Mouse (Mus musculus) cerebral cortex, adult 2 months (tissue): Measurements from ENCODE around the gene Cfap61.

Experiments used
- WGBS: fragments of 180-500 bp; shearing (Covaris S2); methylation state at CpG from one replicate; pipeline ENCODE4 v1.1.7; 2018; 5-methylcytosine and 5-hydroxymethylcytosine counted together

The Cfap61 gene

DNA sequence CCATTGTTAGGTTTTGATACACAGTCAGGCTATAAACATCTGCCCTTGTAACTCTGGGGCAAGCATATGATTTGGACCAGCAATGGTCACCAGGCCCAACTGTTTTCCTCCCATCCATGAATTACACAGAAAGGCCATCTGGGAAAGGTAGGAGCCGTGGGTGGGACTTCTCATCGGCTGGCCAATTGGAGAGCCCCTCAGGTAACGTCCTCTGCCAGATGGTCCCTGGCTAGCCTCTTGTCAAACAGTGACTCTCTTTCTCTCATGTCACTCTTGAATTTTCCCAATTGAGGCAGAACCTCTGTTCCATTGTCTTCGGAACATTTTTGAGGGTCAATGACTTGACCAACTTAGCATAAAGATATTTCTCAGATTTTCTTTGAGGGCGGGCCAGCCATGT is 213.2 kb downstream of the Cfap61 start:
- WGBS: 94% methylated on average over 5 of the region's 5 CpGs

DNA sequence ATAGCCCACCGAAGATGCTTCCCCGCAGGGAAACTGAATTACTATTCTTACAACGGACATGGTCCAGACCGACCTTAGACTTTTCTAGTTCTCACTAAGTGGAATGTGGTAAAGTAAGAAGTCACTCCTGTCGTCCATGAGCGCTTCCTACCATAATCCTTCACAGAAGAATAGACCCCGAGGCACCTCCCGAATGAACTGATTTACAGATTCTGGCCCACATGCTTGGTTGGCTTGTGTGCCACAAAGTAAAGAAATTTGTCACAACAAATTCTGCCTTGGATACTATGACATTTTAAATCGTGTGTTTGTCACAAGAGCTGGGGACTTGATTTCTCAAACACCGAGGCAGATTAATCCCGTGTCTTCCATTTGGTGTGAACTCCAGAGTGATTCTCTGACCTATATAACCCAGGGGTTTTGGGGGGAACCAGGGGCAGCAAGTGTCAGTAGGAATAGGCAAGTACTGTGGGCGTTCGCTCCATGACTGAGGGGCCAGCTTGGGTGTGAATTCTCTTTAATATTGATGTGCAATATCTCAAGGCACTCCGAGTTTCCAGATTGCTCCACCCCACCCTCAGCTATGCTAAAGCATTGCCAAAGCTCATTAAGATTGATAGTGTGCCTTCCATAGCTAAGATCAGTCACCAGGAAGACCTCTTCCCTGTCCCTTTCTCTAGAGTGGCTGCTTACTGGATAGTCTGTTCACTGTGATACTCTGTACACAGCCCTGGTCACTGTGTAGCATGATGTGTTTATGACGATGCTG is 214.8 kb downstream of the Cfap61 start:
- WGBS: 63% methylated on average over 15 of the region's 15 CpGs

DNA sequence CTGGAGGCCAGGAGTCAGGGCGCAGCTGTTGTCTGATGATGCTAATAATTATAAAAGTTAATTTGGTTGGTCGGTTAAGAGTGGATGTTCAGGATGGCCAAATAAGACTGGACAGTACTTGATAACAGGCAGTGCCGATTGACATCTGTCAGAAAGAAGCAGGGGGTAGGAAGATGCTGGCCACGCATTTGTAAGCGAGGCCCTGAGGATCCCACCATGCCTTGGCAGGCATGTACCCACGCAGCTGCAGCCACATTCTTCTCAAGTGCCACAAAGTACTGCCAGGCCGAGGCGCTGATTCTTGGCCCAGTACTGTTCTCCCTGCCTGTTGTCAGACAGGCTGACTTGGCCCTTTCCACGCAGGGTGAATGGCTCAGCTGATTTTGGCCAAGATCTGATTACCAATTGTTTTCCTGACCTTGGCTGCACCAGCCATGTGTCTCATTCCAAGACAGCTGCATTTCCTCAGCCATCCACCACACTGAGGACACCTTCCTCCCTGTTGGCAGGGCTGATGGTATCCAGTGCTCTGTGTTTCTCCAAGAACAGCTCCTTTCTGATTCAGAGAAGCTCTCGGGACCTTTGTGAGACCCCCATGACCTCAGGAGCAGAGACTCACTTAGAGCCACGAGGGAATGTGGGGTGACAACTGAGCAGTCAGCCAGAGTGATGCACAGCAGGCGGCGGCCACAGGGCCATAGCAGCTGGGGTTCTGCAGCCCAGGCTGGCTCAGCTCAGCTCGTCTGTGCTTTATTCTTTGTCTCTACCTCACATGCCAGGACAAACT is 233.6 kb downstream of the Cfap61 start:
- WGBS: 58% methylated on average over 14 of the region's 14 CpGs

DNA sequence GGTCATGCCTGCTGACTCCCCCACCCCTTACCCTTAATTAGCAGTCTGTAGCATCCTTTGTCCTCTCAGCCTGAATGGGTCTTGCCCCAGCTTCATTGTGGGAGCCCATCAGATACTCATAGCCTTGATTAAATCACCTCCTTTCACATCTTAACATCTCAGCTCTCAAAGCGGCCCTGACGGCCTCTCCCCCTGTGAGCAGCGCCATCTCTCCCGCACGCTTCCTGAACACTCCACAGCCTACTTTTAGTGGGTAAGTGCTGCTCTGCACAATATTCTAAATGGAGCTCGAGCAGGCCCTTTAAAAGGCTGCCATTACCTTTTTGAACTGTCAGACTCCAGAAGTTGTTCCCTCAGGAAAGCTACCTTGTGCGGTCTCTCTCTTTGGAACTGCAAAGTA is 234.9 kb downstream of the Cfap61 start:
- WGBS: 92% methylated on average over 7 of the region's 7 CpGs

DNA sequence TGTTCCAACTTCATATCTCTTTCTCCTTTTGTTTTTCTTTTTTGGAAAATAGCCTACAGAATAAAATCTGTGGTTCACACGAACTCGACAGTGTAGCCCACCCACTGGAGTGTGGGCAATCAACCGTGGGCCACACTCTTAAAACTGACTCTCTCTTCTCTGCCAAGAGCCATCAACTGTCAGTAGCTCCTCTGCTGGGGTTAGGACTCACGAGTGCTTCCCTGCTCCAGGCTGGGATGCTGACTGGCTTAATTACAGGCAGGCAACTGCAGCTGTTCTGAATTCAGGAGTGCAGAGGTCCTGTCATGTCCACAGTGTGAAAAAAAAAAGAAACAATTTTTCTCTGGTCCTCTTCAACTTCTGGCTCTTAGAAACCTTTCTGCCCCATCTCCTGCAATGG is 237.5 kb downstream of the Cfap61 start:
- WGBS: 41% methylated on average over 4 of the region's 4 CpGs

DNA sequence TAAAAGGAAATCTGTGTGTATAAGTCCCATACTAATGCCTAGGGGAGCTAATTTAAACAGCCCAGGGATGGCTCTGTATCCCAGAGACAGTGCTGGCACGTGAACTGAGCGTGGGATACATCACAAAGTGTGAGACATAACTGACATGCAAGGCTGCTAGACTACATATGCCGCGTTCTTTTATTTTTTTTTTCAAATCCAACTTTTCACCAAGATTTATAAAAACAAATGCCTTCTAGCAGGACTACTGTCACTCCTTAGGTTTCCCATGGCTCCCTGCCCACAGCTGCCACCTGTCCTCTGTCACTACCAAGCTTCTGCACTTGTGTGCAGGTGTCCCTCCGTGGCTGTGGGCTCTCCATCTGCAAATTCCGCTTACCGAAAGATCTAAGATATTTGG is 239.6 kb downstream of the Cfap61 start:
- 54% methylated on average over 7 of the region's 7 CpGs for WGBS

DNA sequence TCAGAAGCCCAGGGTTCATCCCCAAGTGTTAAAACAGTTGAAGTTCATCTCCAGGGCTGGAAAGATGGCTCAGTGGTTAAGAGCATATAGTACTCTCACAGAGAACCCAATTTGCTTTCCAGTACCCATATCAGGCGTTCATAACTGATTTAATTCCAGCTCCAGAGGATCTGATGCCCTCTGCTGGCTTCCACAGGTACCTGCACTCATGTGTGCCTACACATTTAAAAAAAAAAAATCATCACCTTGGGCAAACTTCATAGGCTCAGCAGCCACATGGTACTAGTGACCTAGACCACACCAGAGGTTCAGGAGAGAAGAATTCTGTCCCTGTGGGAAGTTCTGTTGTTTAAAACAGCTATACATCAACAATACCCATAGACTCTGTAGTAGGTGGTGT is 244.1 kb downstream of the Cfap61 start:
- whole genome bisulfite sequencing: 74% methylated on average over 1 of the region's 1 CpGs

DNA sequence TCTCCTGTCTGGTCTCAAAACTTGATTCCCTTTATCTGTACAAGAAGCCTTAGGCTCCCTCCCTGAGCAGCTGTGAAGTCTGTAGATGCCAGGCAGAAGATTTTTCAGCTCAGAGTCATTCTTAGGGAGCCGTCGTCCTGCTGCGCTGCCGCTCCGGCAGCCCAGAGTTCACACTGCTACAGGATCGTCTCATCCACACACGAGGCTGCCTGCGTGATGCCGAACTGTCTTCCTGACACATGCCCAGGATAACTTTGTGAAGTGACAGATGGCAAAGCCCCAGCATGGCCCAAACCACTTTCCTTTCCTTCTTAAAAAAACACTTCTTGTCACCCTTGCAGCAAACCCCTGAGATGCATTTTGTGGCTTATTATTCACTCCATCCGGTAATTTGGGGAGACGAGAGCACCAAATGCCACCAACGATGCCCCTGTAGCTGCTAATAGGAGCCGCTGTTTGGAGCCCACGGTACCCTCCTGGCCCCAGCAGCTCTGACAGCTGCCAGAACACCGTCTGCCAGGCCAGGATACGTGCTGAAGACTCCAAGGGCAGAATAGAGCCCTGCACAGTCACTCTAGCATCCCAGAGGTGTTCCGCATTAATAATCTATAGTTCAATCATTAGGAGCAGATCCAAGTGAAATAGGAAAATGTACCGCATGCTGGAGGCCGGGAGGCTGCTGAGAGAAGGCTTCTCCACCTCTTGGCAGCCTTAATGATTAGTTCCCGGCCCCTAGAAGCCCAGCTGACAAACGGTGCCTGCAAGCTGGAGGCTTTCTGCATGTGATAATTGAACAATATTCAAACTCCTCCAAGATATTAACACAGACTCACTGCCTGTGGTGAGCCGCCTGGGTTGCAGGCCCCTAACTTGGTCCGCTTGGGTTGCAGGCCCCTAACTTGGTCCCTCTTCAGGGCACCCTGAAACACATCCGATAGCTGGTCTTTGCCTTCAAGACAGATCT is 249.5 kb downstream of the Cfap61 start:
- WGBS: 62% methylated on average over 24 of the region's 24 CpGs

DNA sequence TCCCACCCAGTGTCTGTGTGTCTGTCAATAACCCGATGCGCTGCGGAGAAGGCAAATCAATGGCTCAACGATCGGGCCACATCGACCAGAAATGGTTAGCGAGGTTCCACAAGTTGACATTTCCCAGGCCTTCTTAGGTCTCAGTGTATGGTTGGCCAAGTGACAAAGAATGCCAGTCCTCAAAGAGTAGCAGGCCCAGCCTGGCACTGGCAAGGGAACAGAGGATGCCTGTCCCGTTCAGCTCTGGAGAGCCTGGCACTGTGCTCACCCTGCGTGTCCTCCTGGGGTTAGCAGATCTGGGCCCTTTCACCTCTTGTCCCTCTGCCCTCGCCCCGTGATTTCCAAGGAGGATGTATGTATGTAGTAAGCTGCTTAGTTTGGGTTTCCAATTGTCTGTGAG is 261.5 kb downstream of the Cfap61 start:
- WGBS: 75% methylated on average over 11 of the region's 11 CpGs

DNA sequence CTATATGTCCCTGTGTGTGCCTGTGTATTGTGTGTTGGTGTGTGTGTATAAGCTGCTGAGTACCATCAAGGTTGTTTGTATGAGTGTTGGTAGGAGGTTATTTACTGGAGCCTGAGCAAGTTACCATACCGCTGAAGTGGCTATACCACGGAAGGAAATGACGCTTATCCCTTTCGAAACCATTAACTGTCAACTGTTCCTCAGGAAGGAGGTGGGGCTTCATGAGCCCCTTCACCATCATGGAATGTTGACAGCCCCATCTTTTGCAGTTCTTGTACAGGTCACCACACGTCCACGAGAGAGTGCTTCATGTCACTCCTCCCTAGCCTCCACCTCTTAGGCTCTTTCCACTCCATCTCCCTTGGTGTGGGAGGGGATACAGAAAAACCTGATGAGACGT is 263.4 kb downstream of the Cfap61 start:
- 88% methylated on average over 7 of the region's 7 CpGs for WGBS

DNA sequence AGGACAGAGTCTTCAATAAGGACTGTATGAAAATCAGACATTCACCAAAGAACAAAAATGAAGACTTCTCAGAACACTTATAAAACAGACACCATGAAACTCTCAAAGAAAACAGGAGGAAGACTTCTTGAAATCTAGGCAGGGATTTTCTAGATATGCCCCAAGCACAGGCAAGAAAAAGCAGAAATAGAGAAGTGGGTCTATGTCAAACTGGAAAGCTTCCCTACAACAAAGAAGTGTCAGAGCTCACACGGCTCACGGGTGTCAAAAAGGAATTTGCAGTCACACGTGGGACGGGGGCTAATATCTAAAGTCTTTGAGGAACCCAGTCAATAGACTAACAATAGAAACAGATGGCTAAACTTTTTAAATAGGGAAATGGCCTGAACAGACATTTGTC is 276.4 kb downstream of the Cfap61 start:
- 75% methylated on average over 4 of the region's 4 CpGs for WGBS

DNA sequence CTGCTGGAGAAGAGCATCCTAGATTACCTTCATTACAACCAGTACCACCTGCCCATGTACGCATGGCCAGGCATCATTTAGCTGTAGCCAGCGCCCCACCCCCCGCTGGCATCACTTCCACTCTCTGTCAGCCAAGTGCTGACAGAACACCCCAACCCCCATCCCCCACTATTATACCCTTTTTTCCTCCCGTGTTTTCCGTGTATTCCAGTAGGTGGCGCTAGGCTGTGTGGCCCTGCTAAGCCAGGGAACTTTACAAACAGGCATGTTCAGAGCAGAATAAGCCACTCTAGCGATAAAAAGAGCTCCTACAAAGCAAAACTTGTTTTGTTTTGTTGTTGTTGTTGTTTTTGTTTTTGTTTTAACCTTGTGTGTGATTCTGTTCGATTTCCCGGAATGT is 280.1 kb downstream of the Cfap61 start:
- WGBS: 2% methylated on average over 9 of the region's 9 CpGs

DNA sequence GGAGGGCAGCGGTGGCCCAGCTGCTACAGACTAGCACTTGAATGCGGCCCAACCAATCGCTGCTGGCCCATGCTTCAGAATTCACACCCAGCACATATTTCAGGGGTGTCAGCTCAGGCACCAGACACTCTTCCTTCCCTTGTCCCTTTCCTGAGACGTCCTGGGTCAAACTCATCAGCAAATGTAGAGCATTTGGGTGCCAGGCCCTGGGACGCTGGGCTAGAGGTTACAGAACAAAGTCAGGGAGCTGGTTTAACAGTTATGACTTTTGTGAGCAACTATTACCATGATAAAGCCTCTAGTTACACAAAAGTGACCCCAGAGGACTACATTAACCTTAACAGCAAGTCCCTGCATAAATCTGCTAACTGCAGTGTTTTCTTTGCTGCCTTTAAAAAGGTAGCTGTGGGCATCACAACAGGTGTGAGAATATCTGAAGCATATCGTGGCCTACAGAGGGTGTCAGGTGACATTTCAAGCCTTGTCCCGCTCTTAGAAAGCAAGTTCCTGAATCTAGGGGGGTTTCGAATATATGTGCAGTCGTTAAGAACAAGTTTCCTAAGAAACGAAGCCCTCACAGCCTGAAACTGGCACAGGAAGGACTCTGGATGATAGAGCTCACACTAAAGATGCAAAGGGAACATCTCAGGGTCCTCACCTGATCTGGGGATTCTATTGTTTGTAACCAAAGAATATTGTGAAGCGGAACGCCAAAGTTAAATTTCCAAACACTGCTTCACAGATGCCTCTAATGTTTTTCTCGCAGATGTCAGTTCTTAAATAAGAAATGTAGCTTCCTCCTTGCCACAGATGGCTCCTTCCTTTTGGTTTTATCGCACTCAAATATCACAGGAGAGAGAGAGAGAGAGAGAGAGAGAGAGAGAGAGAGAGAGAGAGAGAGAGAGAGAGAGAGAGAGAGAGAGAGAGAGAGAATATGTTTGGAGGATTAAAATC is 281.8 kb downstream of the Cfap61 start:
- 42% methylated on average over 14 of the region's 14 CpGs for WGBS

DNA sequence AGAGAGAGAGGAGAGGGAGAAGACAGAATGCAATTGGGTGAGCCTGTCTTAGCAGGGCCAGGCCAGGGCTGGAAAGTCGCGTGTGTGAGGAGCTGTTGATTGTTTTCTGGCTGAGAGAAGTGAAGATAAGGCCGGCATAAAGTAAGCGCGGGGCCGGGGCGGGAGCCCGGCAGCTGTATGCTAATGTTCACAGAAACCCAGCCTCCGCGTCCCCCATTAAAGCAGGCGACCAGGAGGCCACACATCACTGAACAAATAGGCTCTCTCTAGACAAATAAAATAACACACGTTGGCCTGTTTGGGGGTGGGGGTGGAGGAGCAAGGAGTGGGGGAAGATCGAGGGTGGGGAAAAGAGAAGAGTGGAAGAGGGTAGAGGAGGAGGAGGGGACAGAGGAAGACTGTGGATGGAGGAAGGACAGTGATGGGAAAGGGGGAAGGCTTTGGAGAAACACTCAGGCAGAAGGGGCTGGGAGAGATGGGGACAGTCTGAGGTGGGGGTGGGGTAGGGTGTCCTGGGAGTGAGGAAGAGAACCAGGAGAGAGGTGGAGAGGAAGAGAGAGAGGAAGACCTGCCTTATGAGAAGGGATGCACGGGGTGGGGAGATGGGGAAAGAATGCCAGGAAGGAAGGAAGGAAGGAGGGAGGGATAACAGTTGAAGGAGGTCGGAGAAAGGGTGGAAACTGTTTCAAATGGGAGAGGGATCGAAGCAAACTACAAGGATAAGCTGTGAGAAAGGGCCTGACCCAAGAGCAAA is 282.8 kb downstream of the Cfap61 start:
- 10% methylated on average over 16 of the region's 16 CpGs for WGBS

DNA sequence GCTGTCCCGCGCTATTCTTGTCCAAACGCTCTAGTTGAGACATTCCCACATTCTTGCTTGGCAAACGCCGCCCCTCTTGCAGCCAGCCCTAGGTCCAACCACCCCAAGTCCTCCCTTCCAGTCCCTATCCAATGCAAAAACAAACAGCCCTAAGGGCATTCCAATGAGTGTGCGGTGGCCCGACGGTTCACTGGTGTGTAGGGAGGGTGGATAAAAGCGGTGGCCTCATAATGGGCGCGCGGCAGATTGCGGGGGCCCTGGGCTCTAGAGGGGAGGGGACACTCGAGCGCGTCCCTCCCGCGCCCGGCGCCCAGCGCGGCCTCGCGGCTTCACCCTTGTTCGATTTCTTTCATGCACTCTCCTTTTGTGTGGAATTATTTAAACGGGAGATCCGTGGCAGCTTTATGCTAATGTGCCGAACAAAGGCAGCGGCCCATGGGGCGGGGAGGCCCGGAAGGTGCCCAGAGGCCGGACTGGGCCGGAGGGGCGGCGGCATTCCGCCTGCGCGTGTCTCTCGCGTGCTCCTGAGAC is 283.6 kb downstream of the Cfap61 start:
- WGBS: 12% methylated on average over 40 of the region's 40 CpGs

DNA sequence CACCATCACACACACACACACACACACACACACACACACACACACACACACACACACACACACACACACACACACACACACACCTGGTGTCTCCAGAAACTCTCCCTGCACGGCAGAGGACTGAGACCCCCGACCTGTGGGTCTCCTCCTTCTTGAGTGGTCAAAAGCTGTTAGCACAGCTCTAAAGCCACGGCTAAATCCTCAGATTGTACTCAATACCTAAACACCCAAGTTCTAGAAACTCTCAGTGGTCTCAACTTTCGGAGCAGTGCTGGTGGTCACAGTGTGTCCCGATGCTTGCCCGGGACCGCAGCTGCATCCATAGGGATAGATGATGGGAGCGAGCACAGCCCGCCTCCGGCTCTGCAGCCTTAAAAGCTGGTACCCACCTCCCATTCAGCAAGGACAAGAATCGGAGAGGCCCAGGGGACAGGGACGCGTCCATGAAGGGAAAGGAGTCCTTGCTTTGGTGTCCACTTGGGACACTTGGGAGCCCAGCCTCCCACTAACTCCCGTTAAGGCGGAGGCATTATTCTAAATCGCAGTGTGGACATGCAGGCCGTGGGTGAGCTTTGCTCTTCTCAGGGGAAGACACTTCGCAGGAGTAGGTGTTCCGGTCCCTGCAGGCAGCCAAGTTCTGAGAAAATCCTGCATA is 284.4 kb downstream of the Cfap61 start:
- WGBS: 42% methylated on average over 19 of the region's 19 CpGs

DNA sequence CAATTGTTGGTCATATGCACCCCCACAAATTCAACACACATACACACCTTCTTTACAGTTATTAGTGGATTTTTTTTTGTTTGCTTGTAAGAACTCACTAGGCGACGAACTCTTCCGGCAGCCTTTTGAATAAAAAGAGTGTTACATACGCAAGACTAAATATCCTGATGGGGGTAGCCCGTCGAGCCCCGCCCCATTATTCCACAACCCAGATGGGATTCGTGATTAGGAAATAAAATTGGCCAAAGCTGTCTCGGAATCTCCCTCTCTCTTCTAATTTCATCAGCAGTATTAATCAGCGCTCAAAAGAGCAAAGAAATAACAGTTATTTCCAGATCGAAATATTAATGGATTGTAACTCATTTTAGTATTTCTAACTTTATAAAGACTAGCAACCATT is 285.2 kb downstream of the Cfap61 start:
- 46% methylated on average over 11 of the region's 11 CpGs for WGBS

DNA sequence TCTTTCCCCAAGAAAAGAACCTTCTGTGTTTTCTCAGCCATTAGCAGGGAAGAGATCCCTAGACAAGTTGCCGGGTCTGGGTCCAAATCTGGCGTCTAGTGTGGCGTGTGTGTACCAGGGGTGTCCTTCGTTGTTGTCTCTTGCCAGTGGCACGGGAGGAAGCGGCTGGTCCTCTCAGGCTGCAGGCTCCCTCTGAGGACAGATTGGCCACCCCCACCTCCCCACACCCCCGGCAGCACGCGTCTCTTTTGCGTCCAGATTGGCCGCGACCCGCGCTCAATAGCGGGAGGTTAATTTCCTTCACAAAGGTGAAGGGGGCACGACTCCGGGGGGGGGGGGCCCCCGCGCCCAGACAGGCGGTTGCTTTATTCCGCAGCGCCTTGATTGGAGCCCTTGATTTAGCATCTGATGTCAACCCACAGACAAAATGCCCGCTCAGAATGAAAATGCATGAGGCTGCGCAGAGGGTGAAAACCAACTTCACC is 286.0 kb downstream of the Cfap61 start:
- WGBS: 4% methylated on average over 24 of the region's 24 CpGs
